Mouse (Mus musculus) bone marrow, adult 2 months (tissue): ENCODE results near the gene Gm21964.

ENCODE experiments used
- CTCF ChIP-seq: fragments of 200-500 bp; IDR thresholded peaks from 2 replicates; pipeline ENCODE4 v1.5.1; 2011; ENCODE audit warnings: low read length, control low read depth; ENCODE audit not compliant: control insufficient read depth, insufficient read depth
- POLR2A ChIP-seq: fragments of 200-500 bp; IDR thresholded peaks from 2 replicates; pipeline ENCODE4 v1.6.1; 2011; ENCODE audit warnings: low read depth, mild to moderate bottlenecking, control low read depth, low read length, borderline replicate concordance; ENCODE audit not compliant: control insufficient read depth

GRCm38 (mm10) chr8:110152951-110153350 is 51.9 kb downstream of the Gm21964 start:
- TF ChIP-seq CTCF (no peak), POLR2A (no peak)
